Mouse (Mus musculus): ENCODE measurements around the gene Tiam2.
"Not testable (repeated sequence)": the region's sequence is repeated elsewhere in the genome, so short reads cannot be mapped to it uniquely, and the experiment has no call there.

GRCm38 (mm10) chr17:3353141-3353540 lies 26.8 kb downstream of the Tiam2 start:
- TF ChIP-seq POLR2A (IDR thresholded peaks at IDR 0.05; ENCODE audit: borderline replicate concordance, low read depth, low read length); CTCF (IDR thresholded peaks at IDR 0.05; ENCODE audit: low read depth, low read length): not testable (repeated sequence)
